Mouse (Mus musculus): ENCODE data around the gene Bcl7b.

Bcl7b gene

GRCm38 (mm10) chr5:135171688-135172220, 3.7 kb downstream of the Bcl7b start:
- no peak for DNase-seq

GRCm38 (mm10) chr5:135172986-135173385, 4.9 kb downstream of the Bcl7b start:
- DNase-seq = no peak

- no peak for DNase-seq
Measured at GRCm38 (mm10) chr5:135175086-135175485, 7.0 kb downstream of the Bcl7b start.

GRCm38 (mm10) chr5:135178523-135178922, 10.4 kb downstream of the Bcl7b start:
- DNase-seq = no peak

- peak; percentile 96 for DNase-seq
Measured at GRCm38 (mm10) chr5:135178996-135179395, 10.9 kb downstream of the Bcl7b start.

GRCm38 (mm10) chr5:135179616-135180015, 11.5 kb downstream of the Bcl7b start:
- peak; percentile 55 to 58 for DNase-seq

GRCm38 (mm10) chr5:135180796-135181195, 12.7 kb downstream of the Bcl7b start:
- no peak for DNase-seq

GRCm38 (mm10) chr5:135181776-135182175, 13.7 kb downstream of the Bcl7b start:
- no peak for DNase-seq

- peak in 1 of 2 experiments; percentile 36 for DNase-seq
Measured at GRCm38 (mm10) chr5:135183131-135183861, 15.2 kb downstream of the Bcl7b start.

- DNase-seq = no peak
Measured at GRCm38 (mm10) chr5:135185016-135185415, 16.9 kb downstream of the Bcl7b start.

- DNase-seq = no peak
Measured at GRCm38 (mm10) chr5:135185596-135185995, 17.5 kb downstream of the Bcl7b start.

- DNase-seq = no peak
Measured at GRCm38 (mm10) chr5:135186231-135186620, 18.1 kb downstream of the Bcl7b start.

- DNase-seq = peak; percentile 98 to 100
Measured at GRCm38 (mm10) chr5:135186621-135187348, 18.7 kb downstream of the Bcl7b start, which contains the start of gene Baz1b. Gene Baz1b, plus strand, starts transcription at chr5:135187264.

- peak; percentile 43 to 69 for DNase-seq
Measured at GRCm38 (mm10) chr5:135187349-135188213, 19.5 kb downstream of the Bcl7b start.

GRCm38 (mm10) chr5:135188214-135188554, 20.1 kb downstream of the Bcl7b start:
- DNase-seq = no peak

GRCm38 (mm10) chr5:135189281-135190022, 21.4 kb downstream of the Bcl7b start:
- no peak for DNase-seq

GRCm38 (mm10) chr5:135191620-135192019, 23.5 kb downstream of the Bcl7b start:
- DNase-seq = peak; percentile 77 to 82

- DNase-seq = no peak
Measured at GRCm38 (mm10) chr5:135192431-135192830, 24.3 kb downstream of the Bcl7b start.

GRCm38 (mm10) chr5:135196367-135196766, 28.3 kb downstream of the Bcl7b start:
- DNase-seq = no peak

- no peak for DNase-seq
Measured at GRCm38 (mm10) chr5:135202763-135203162, 34.7 kb downstream of the Bcl7b start.

GRCm38 (mm10) chr5:135208197-135208596, 40.1 kb downstream of the Bcl7b start:
- no peak for DNase-seq

- DNase-seq = peak; percentile 44 to 50
Measured at GRCm38 (mm10) chr5:135216871-135217270, 48.8 kb downstream of the Bcl7b start.

All from cerebellum, adult 18-20 months (tissue).